9 mouse cellular contexts compared by ENCODE assay signal in the genomic region with DNA sequence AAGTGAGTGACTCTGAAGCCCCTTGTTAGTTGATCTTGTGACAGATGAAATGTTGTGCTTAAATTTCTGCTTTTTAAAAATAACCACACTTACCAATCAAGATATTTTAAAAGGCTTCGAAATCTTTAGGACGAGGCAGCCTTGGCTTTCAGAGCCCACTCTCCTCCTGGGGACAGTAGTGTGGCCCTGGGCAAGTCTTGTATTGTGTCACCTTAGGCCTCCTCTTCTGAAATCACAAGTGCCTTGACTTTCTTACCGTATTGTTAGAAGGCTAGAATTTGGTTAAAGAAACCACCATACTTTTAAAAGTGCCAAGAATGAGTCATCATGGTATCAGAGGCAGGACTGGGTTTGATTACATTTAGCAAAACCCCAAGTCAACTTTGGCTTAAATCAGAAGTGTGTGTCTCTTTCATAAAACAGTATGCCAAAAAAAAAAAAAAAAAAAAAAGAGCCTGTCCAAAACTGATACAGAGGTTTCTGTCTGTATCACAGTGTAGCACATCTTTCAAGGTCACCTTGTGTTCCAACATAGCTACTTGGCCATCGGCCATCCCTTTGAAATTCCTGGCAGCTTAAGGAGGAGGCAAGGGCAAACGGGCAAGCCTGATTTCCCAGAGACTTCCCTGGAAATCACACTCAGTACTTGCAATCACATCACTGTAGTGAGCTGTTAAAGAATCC.
DNase-seq lines count a peak whose midpoint lies in the region.
"Had no signal": no experiment of that assay in that cellular context is flagged by ENCODE, and none has a peak within 500 bp of the region (broad histone marks: within the 10 kb centered on the region; RNA-seq: fewer than 3 reads in every experiment).

No protein-coding gene starts in this region.

- DNase-seq in cerebellum, postnatal 14 days, result peak; percentile 66 to 71
- DNase-seq in cerebellum, adult 11-12 months, result no peak
- peak; percentile 29 for DNase-seq in ES-CJ7 (ENCODE audit: low read depth, low spot score)
- DNase-seq in heart, adult 9 months (ENCODE audit: low spot score in 2 of 2), result peak; percentile 56 to 71
- DNase-seq in kidney, postnatal 4 days, result peak; percentile 51 to 63
- DNase-seq in right cerebral cortex, postnatal 36 days (ENCODE audit: low spot score in 2 of 2), result no peak
- no peak for DNase-seq in thymus, postnatal 4 days
- no peak for DNase-seq in layer of hippocampus, adult 11-12 months (ENCODE audit: low spot score)
- DNase-seq: liver, embryonic 13.5 days had no signal

Comparison
In these comparisons a context has a peak if more than half of its experiments do, and no peak if none do; other contexts are left out.
1. DNase-seq: peak in cerebellum, postnatal 14 days (2 of 2), ES-CJ7 (single experiment), heart, adult 9 months (2 of 2) and kidney, postnatal 4 days (2 of 2); none in cerebellum, adult 11-12 months (single experiment), right cerebral cortex, postnatal 36 days (0 of 2), thymus, postnatal 4 days (single experiment) and layer of hippocampus, adult 11-12 months (single experiment).